Mouse (Mus musculus): Measurements from ENCODE around the gene Sv2c. TPM values are rescaled to one million over a fixed set of nuclear protein-coding genes. Genes with fewer than 3 reads are reported as not detected.

Sv2c gene
- polyA plus RNA-seq, 1 experiment from 2014 or later = 0.27 TPM

Other genes starting within 250 kb of the Sv2c start
- 11.9 and 14.5 TPM in 2 replicates for gene Iqgap2, start 240.7 kb downstream of the Sv2c start, polyA plus RNA-seq (2015; fragmentation: Nextera tagmentation; extraction: Ambion mirVana)
- 8.0 and 8.2 TPM in 2 replicates for gene Gm20075, start 51.2 kb downstream of the Sv2c start, polyA plus RNA-seq (2015; fragmentation: Nextera tagmentation; extraction: Ambion mirVana)
- gene Gm17190, start 50.5 kb downstream of the Sv2c start, polyA plus RNA-seq (2015; fragmentation: Nextera tagmentation; extraction: Ambion mirVana) = not detected in 2 replicates

Data from liver, embryonic 13.5 days (tissue).